Mouse (Mus musculus): ENCODE measurements at regions not wholly inside any gene's neighbourhood (a gene's known extent, or its start where the extent isn't known, plus 50 kb on each side); places are given as distances from the start of the nearest gene placed in this dataset.

DNA sequence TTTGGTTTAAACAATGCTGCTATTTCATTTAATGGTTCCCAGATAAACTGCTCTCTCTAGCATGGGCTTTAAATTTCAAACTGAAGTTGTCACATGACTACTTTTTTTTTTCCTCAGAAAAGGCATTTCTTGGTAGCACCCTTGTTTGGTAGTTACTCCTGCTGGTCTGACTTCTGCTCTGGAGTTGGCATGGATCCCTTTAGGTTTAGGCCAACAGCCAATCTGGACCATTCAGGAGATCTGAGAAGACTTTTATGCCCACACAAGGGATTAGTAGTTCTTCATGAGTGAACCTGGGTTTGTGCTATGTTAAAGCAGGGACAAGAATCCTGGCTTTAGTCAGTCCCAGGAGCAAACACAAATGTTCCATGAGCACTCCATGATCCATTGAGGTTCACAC, 332.0 kb downstream of the Cdk5rap2 start:
- TF ChIP-seq CTCF (IDR thresholded peaks at IDR 0.05; ENCODE audit: low read depth), result no peak
- TF ChIP-seq EP300 (IDR thresholded peaks at IDR 0.05; ENCODE audit: low read depth), result no peak

Data from liver, embryonic 14.5 days (tissue).